ENCODE assay signal across 22 mouse cellular contexts in the genomic region with DNA sequence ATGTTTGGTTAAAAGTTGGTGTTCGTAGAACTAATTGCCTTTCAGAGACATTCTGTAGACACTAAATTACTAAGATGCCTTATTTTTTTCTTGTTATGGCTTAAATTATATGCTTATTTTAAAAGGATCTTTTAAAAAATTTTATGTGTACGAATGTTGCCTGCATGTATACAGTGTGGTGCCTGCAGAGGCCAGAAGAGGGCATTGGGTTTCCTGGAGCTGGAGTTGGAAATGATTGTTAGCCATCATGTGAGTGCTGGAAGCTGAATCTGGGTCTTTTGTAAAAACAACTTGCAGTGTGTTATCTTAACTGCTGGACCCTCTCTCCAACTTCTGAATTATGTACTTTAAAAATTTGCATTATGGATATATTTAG. TPM values are rescaled to one million over a fixed set of nuclear protein-coding genes. Genes with fewer than 3 reads are reported as not detected.
DNase-seq lines count a peak whose midpoint lies in the region; ATAC-seq and TF ChIP-seq lines count a peak whose summit lies in the region.
"Had no signal": no experiment of that assay in that cellular context is flagged by ENCODE, and none has a peak within 500 bp of the region (broad histone marks: within the 10 kb centered on the region; RNA-seq: fewer than 3 reads in every experiment).

No protein-coding gene starts in this region.

- no peak for TF ChIP-seq POLR2A in embryonic fibroblast, embryonic 13.5 days (IDR thresholded peaks at IDR 0.05; ENCODE audit: low read depth, low read length)

- ATAC-seq in intestine, postnatal 0 days = no peak
- no peak for ATAC-seq in intestine, embryonic 16.5 days
- no peak for ATAC-seq in midbrain, postnatal 0 days (ENCODE audit: low FRiP score)
- ATAC-seq in midbrain, embryonic 14.5 days (ENCODE audit: low FRiP score, low TSS enrichment) = no peak
- no peak for ATAC-seq in kidney, embryonic 14.5 days (ENCODE audit: low FRiP score, low TSS enrichment)
- ATAC-seq: hindbrain, embryonic 16.5 days had no signal

- H3K4me1 ChIP-seq in intestine, postnatal 0 days (replicated peaks; ENCODE audit: control insufficient read depth, insufficient read depth, low read length) = no peaks in the 10 kb centered on the region
- 0 out of 2 replicates have a peak, but pooled peaks cover 2% of the 10 kb centered on the region for H3K4me1 ChIP-seq in intestine, embryonic 16.5 days (ENCODE audit: control insufficient read depth, insufficient read depth, low read length)
- no peaks in the 10 kb centered on the region for H3K4me1 ChIP-seq in midbrain, postnatal 0 days (ENCODE audit: insufficient read depth, low read length)
- H3K4me1 ChIP-seq in midbrain, embryonic 14.5 days (ENCODE audit: control insufficient read depth, insufficient read depth, low read length) = no peaks in the 10 kb centered on the region
- H3K4me1 ChIP-seq in embryonic fibroblast, embryonic 13.5 days (ENCODE audit: control insufficient read depth, insufficient read depth, low read length) = 0 out of 2 replicates have a peak, but pooled peaks cover 2% of the 10 kb centered on the region
- H3K4me1 ChIP-seq in kidney, embryonic 14.5 days (ENCODE audit: control insufficient read depth, insufficient read depth, low read length) = no peaks in the 10 kb centered on the region
- H3K4me1 ChIP-seq: midbrain, embryonic 12.5 days had no signal

- H3K9me3 ChIP-seq in intestine, postnatal 0 days (ENCODE audit: control insufficient read depth) = no peaks in the 10 kb centered on the region
- H3K9me3 ChIP-seq in intestine, embryonic 16.5 days (ENCODE audit: control insufficient read depth, low read length) = no peaks in the 10 kb centered on the region
- no peaks in the 10 kb centered on the region for H3K9me3 ChIP-seq in midbrain, postnatal 0 days (ENCODE audit: low read length)
- no peaks in the 10 kb centered on the region for H3K9me3 ChIP-seq in midbrain, embryonic 14.5 days (ENCODE audit: control insufficient read depth, low read length)
- H3K9me3 ChIP-seq in kidney, embryonic 14.5 days (ENCODE audit: control insufficient read depth, low read length) = no peaks in the 10 kb centered on the region
- H3K9me3 ChIP-seq: G1E; lung, embryonic 15.5 days; neural tube, embryonic 15.5 days had no signal

- WGBS in intestine, postnatal 0 days = 89% methylated on average over 2 of the region's 2 CpGs
- 86% methylated on average over 2 of the region's 2 CpGs for WGBS in intestine, embryonic 16.5 days
- WGBS in midbrain, postnatal 0 days = 91% methylated on average over 2 of the region's 2 CpGs
- WGBS in midbrain, embryonic 14.5 days = 99% methylated on average over 2 of the region's 2 CpGs
- WGBS in kidney, embryonic 14.5 days = 80% methylated on average over 2 of the region's 2 CpGs

- H3K36me3 ChIP-seq in intestine, postnatal 0 days (ENCODE audit: control insufficient read depth, insufficient read depth) = no peaks in the 10 kb centered on the region
- no peaks in the 10 kb centered on the region for H3K36me3 ChIP-seq in intestine, embryonic 16.5 days (ENCODE audit: control insufficient read depth, insufficient read depth, low read length)
- no peaks in the 10 kb centered on the region for H3K36me3 ChIP-seq in midbrain, postnatal 0 days (ENCODE audit: insufficient read depth, low read length)
- H3K36me3 ChIP-seq in midbrain, embryonic 14.5 days (ENCODE audit: control insufficient read depth, insufficient read depth, low read length) = no peaks in the 10 kb centered on the region
- H3K36me3 ChIP-seq in kidney, embryonic 14.5 days (ENCODE audit: control insufficient read depth, insufficient read depth, low read length) = no peaks in the 10 kb centered on the region
- H3K36me3 ChIP-seq: lung, embryonic 15.5 days; midbrain, embryonic 12.5 days; neural tube, embryonic 15.5 days had no signal

- H3K4me2 ChIP-seq in intestine, postnatal 0 days (replicated peaks; ENCODE audit: low read depth) = no peak overlapping the region
- H3K4me2 ChIP-seq in intestine, embryonic 16.5 days (ENCODE audit: low read depth, low read length) = no peak overlapping the region
- no peak overlapping the region for H3K4me2 ChIP-seq in midbrain, postnatal 0 days (ENCODE audit: low read depth, low read length, poor library complexity, severe bottlenecking)
- H3K4me2 ChIP-seq in midbrain, embryonic 14.5 days (ENCODE audit: low read length) = no peak overlapping the region
- no peak overlapping the region for H3K4me2 ChIP-seq in kidney, embryonic 14.5 days (replicated peaks; ENCODE audit: low read depth, low read length)
- H3K4me2 ChIP-seq: liver, embryonic 11.5 days; lung, embryonic 15.5 days; midbrain, embryonic 12.5 days; neural tube, embryonic 15.5 days had no signal

- H3K4me3 ChIP-seq in intestine, postnatal 0 days (ENCODE audit: low read depth, low read length) = no peak overlapping the region
- no peak overlapping the region for H3K4me3 ChIP-seq in intestine, embryonic 16.5 days (ENCODE audit: low read length)
- no peak overlapping the region for H3K4me3 ChIP-seq in midbrain, postnatal 0 days (ENCODE audit: low read depth, low read length)
- no peak overlapping the region for H3K4me3 ChIP-seq in midbrain, embryonic 14.5 days (replicated peaks; ENCODE audit: low read depth, low read length)
- no peak overlapping the region for H3K4me3 ChIP-seq in embryonic fibroblast, embryonic 13.5 days (ENCODE audit: insufficient read depth, low read length)
- H3K4me3 ChIP-seq in kidney, embryonic 14.5 days (ENCODE audit: low read length) = no peak overlapping the region
- H3K4me3 ChIP-seq: lung, embryonic 15.5 days; midbrain, embryonic 12.5 days; neural tube, embryonic 15.5 days had no signal

- H3K27ac ChIP-seq in intestine, postnatal 0 days (ENCODE audit: low read depth, low read length) = no peak overlapping the region
- no peak overlapping the region for H3K27ac ChIP-seq in intestine, embryonic 16.5 days (ENCODE audit: low read length)
- H3K27ac ChIP-seq in midbrain, postnatal 0 days (ENCODE audit: low read depth, low read length) = no peak overlapping the region
- H3K27ac ChIP-seq in midbrain, embryonic 14.5 days (replicated peaks; ENCODE audit: low read depth, low read length) = no peak overlapping the region
- H3K27ac ChIP-seq in embryonic fibroblast, embryonic 13.5 days (ENCODE audit: insufficient read depth, low read length) = peak overlapping the region; percentile 26; the same call in 1 of the 2 replicates
- no peak overlapping the region for H3K27ac ChIP-seq in kidney, embryonic 14.5 days (ENCODE audit: low read depth, low read length)
- H3K27ac ChIP-seq: lung, embryonic 15.5 days; midbrain, embryonic 12.5 days; neural tube, embryonic 15.5 days had no signal

- TF ChIP-seq CTCF in intestine, postnatal 0 days (IDR thresholded peaks at IDR 0.05; ENCODE audit: low read depth) = peak; percentile 35
- peak; percentile 43 for TF ChIP-seq CTCF in midbrain, postnatal 0 days (IDR thresholded peaks at IDR 0.05)
- no peak for TF ChIP-seq CTCF in embryonic fibroblast, embryonic 13.5 days (IDR thresholded peaks at IDR 0.05; ENCODE audit: borderline replicate concordance, insufficient read depth, low read length)

- H3K27me3 ChIP-seq in intestine, postnatal 0 days (replicated peaks; ENCODE audit: control insufficient read depth, insufficient read depth, low read length) = no peaks in the 10 kb centered on the region
- H3K27me3 ChIP-seq in intestine, embryonic 16.5 days (replicated peaks; ENCODE audit: control insufficient read depth, insufficient read depth, low read length) = no peaks in the 10 kb centered on the region
- H3K27me3 ChIP-seq in midbrain, postnatal 0 days (ENCODE audit: insufficient read depth, low read length) = no peaks in the 10 kb centered on the region
- H3K27me3 ChIP-seq in midbrain, embryonic 14.5 days (ENCODE audit: control insufficient read depth, insufficient read depth, low read length) = no peaks in the 10 kb centered on the region
- no peaks in the 10 kb centered on the region for H3K27me3 ChIP-seq in kidney, embryonic 14.5 days (ENCODE audit: control insufficient read depth, insufficient read depth, low read length)
- H3K27me3 ChIP-seq: lung, embryonic 15.5 days; midbrain, embryonic 12.5 days; neural tube, embryonic 15.5 days had no signal

- no peak for DNase-seq in midbrain, postnatal 0 days (ENCODE audit: low spot score)
- no peak for DNase-seq in midbrain, embryonic 14.5 days
- no peak for DNase-seq in urinary bladder, postnatal 25 days (ENCODE audit: low spot score)
- DNase-seq: adrenal gland, postnatal 36 days; cerebellum, adult 18-20 months; cerebellum, postnatal 36 days; gastrocnemius, postnatal 14 days; kidney, adult 18-20 months; layer of hippocampus, adult 9-11 months; right cerebral cortex, postnatal 14 days; spleen, adult 18-20 months; thymus, adult 2 months had no signal

- no peak overlapping the region for H3K9ac ChIP-seq in intestine, postnatal 0 days (ENCODE audit: low read depth, low read length)
- no peak overlapping the region for H3K9ac ChIP-seq in intestine, embryonic 16.5 days (ENCODE audit: low read depth, low read length)
- no peak overlapping the region for H3K9ac ChIP-seq in midbrain, postnatal 0 days (replicated peaks; ENCODE audit: low read length, poor library complexity, severe bottlenecking)
- H3K9ac ChIP-seq in midbrain, embryonic 14.5 days (replicated peaks; ENCODE audit: low read length) = no peak overlapping the region
- H3K9ac ChIP-seq in kidney, embryonic 14.5 days (ENCODE audit: low read depth, low read length) = no peak overlapping the region
- H3K9ac ChIP-seq: lung, embryonic 15.5 days; midbrain, embryonic 12.5 days; neural tube, embryonic 15.5 days had no signal

RNA-seq across cellular contexts. Expression of a gene that starts 21.9 kb away (rescaled TPM):
- polyA plus RNA-seq in intestine, postnatal 0 days (2015; fragmentation: Nextera tagmentation; extraction: Ambion mirVana) = 9.5 and 11.0 TPM in 2 replicates
- polyA plus RNA-seq in intestine, embryonic 16.5 days (2015; fragmentation: Nextera tagmentation; extraction: Ambion mirVana) = 10.1 and 10.2 TPM in 2 replicates
- total RNA-seq in midbrain, postnatal 0 days (2014; rRNA removed) = 19.2 and 20.0 TPM in 2 replicates
- polyA plus RNA-seq in midbrain, postnatal 0 days (2015; fragmentation: Nextera tagmentation; extraction: Ambion mirVana) = 13.4 and 16.1 TPM in 2 replicates
- 18.8 and 20.0 TPM in 2 replicates for polyA plus RNA-seq in midbrain, embryonic 14.5 days (2014; fragmentation: Nextera tagmentation; extraction: Ambion mirVana)
- polyA plus RNA-seq in embryonic fibroblast, embryonic 13.5 days (2011; ENCODE audit: insufficient read length, low read depth, missing spikeins) = 25.0 and 31.2 TPM in 2 replicates
- polyA plus RNA-seq in kidney, embryonic 14.5 days (2014; fragmentation: Nextera tagmentation; extraction: Ambion mirVana) = 19.5 and 19.6 TPM in 2 replicates
